Comparison of ENCODE assay signal across 9 mouse cellular contexts in genomic region chr5:147545731-147546241, GRCm38 (mm10).
DNase-seq lines count a peak whose midpoint lies in the region; ATAC-seq lines count a peak whose summit lies in the region.
"Had no signal": no experiment of that assay in that cellular context is flagged by ENCODE, and none has a peak within 500 bp of the region (broad histone marks: within the 10 kb centered on the region; RNA-seq: fewer than 3 reads in every experiment).

No protein-coding gene starts in this region.

- no peaks in the 10 kb centered on the region for H3K9me3 ChIP-seq in liver, embryonic 11.5 days (ENCODE audit: control insufficient read depth, low read length)
- no peaks in the 10 kb centered on the region for H3K9me3 ChIP-seq in forebrain, embryonic 12.5 days
- H3K9me3 ChIP-seq: G1E had no signal

- H3K27me3 ChIP-seq in liver, embryonic 11.5 days (replicated peaks; ENCODE audit: control insufficient read depth, insufficient read depth, low read length): no peaks in the 10 kb centered on the region
- no peaks in the 10 kb centered on the region for H3K27me3 ChIP-seq in forebrain, embryonic 12.5 days

- peak; percentile 25 to 52 for DNase-seq in cerebellum, postnatal 25 days
- DNase-seq in A20 (ENCODE audit: low read depth, low spot score): peak; percentile 44
- DNase-seq in embryo, embryonic 10.5 days (ENCODE audit: low spot score): peak; percentile 46
- DNase-seq in liver, embryonic 11.5 days (ENCODE audit: low spot score): no peak
- peak; percentile 9 to 16 for DNase-seq in spleen, postnatal 36 days (ENCODE audit: low spot score in 2 of 2)
- DNase-seq in ovary, adult 18-20 months (ENCODE audit: low spot score): no peak

- no peak overlapping the region for H3K4me2 ChIP-seq in liver, embryonic 11.5 days
- H3K4me2 ChIP-seq in forebrain, embryonic 12.5 days: no peak overlapping the region

- no peaks in the 10 kb centered on the region for H3K4me1 ChIP-seq in liver, embryonic 11.5 days (replicated peaks; ENCODE audit: control insufficient read depth, insufficient read depth, low read length)
- H3K4me1 ChIP-seq in forebrain, embryonic 12.5 days: no peaks in the 10 kb centered on the region

- no peak overlapping the region for H3K9ac ChIP-seq in liver, embryonic 11.5 days (ENCODE audit: low read depth, low read length)
- H3K9ac ChIP-seq in forebrain, embryonic 12.5 days: no peak overlapping the region

- peaks cover 34% of the 10 kb centered on the region; the same call in 1 of the 2 replicates for H3K36me3 ChIP-seq in liver, embryonic 11.5 days (ENCODE audit: control insufficient read depth, insufficient read depth, low read length)
- H3K36me3 ChIP-seq in forebrain, embryonic 12.5 days (replicated peaks): peaks cover 59% of the 10 kb centered on the region

- ATAC-seq in cerebellum, adult (ENCODE audit: insufficient number of reproducible peaks, low FRiP score, low TSS enrichment): no peak
- peak; percentile 51; the same call in 1 of the 2 replicates for ATAC-seq in liver, embryonic 11.5 days (replicated peaks; ENCODE audit: low FRiP score)
- no peak for ATAC-seq in forebrain, embryonic 12.5 days (ENCODE audit: low FRiP score)

- H3K27ac ChIP-seq in liver, embryonic 11.5 days (ENCODE audit: low read depth, low read length): no peak overlapping the region
- no peak overlapping the region for H3K27ac ChIP-seq in forebrain, embryonic 12.5 days

- no peak overlapping the region for H3K4me3 ChIP-seq in liver, embryonic 11.5 days (ENCODE audit: low read depth, low read length)
- no peak overlapping the region for H3K4me3 ChIP-seq in forebrain, embryonic 12.5 days (replicated peaks)

- 77% methylated on average over 11 of the region's 11 CpGs for WGBS in liver, embryonic 11.5 days
- 73% methylated on average over 11 of the region's 11 CpGs for WGBS in forebrain, embryonic 12.5 days

Comparison
In these comparisons a context has a peak if more than half of its experiments do, and no peak if none do; other contexts are left out.
1. DNase-seq: peak in cerebellum, postnatal 25 days (2 of 2), A20 (single experiment), embryo, embryonic 10.5 days (single experiment) and spleen, postnatal 36 days (2 of 2); none in liver, embryonic 11.5 days (single experiment) and ovary, adult 18-20 months (single experiment).